Mouse (Mus musculus) heart, embryonic 15.5 days (tissue): Measurements from ENCODE around the gene Slco1a1. TPM values are rescaled to one million over a fixed set of nuclear protein-coding genes. Genes with fewer than 3 reads are reported as not detected.

Experiments
- ATAC-seq: fragments of 200-750 bp; cut with Nextera tagmentation; replicated peaks from 2 replicates; pipeline ENCODE4 v1.8.0; 2017; ENCODE audit warnings: low read depth, moderate TSS enrichment; ENCODE audit not compliant: insufficient number of reproducible peaks, insufficient read depth, low FRiP score
- H3K27ac ChIP-seq: fragments of 300-500 bp; sonication (generic); 2 replicates; pipeline ENCODE4 v1.5.1; 2015; ENCODE audit warnings: mild to moderate bottlenecking, inconsistent platforms
- H3K27me3 ChIP-seq: fragments of 300-500 bp; sonication (generic); 2 replicates; pipeline ENCODE4 v1.6.1; 2015; ENCODE audit warnings: inconsistent platforms
- H3K36me3 ChIP-seq: fragments of 300-500 bp; sonication (generic); 2 replicates; pipeline ENCODE4 v1.6.1; 2015; ENCODE audit warnings: mild to moderate bottlenecking, inconsistent platforms
- H3K4me1 ChIP-seq: fragments of 300-500 bp; sonication (generic); replicated peaks from 2 replicates; pipeline ENCODE4 v1.6.1; 2015; ENCODE audit warnings: inconsistent platforms
- H3K4me2 ChIP-seq: fragments of 300-500 bp; sonication (generic); 2 replicates; pipeline ENCODE4 v1.6.1; 2015; ENCODE audit warnings: inconsistent platforms, mild to moderate bottlenecking, moderate library complexity
- H3K4me3 ChIP-seq: fragments of 300-500 bp; sonication (generic); 2 replicates; pipeline ENCODE4 v1.5.1; 2015; ENCODE audit warnings: mild to moderate bottlenecking, inconsistent platforms
- H3K9ac ChIP-seq: fragments of 300-500 bp; sonication (generic); 2 replicates; pipeline ENCODE4 v1.6.1; 2015; ENCODE audit warnings: mild to moderate bottlenecking, inconsistent platforms
- H3K9me3 ChIP-seq: fragments of 300-500 bp; sonication (generic); replicated peaks from 2 replicates; pipeline ENCODE4 v1.6.1; 2016; ENCODE audit warnings: inconsistent platforms
- WGBS: fragments of 180-500 bp; shearing (Covaris S2); methylation state at CpG from one replicate; pipeline ENCODE4 v1.1.7; 2015; ENCODE audit warnings: mixed read lengths; 5-methylcytosine and 5-hydroxymethylcytosine counted together
- polyA plus RNA-seq: library from polyadenylated mRNA; unstranded; fragments of >200 nt; fragmentation: Nextera tagmentation; extraction: Ambion mirVana; gene quantifications from 2 replicates; pipeline ENCODE4 v1.2.1, GENCODE M21; 2015

Gene Slco1a1
- polyA plus RNA-seq, 1 experiment from 2014 or later: not detected

- Histone ChIP-seq H3K9me3 (no peaks in the 10 kb centered on the region), H3K27me3 (no peaks in the 10 kb centered on the region), H3K4me2 (no peak overlapping the region), H3K27ac (no peak overlapping the region), H3K9ac (no peak overlapping the region), H3K4me3 (no peak overlapping the region), H3K36me3 (no peaks in the 10 kb centered on the region), H3K4me1 (no peaks in the 10 kb centered on the region)
- 79% methylated on average over 2 of the region's 2 CpGs for WGBS
- ATAC-seq: no peak
Measured at GRCm38 (mm10) chr6:141871711-141872110, 75.1 kb downstream of the Slco1a1 start.

- Histone ChIP-seq H3K36me3 (no peaks in the 10 kb centered on the region), H3K27me3 (no peaks in the 10 kb centered on the region), H3K9ac (no peak overlapping the region), H3K4me3 (no peak overlapping the region), H3K27ac (no peak overlapping the region), H3K4me1 (no peaks in the 10 kb centered on the region), H3K9me3 (no peaks in the 10 kb centered on the region), H3K4me2 (no peak overlapping the region)
- WGBS: 79% methylated on average over 5 of the region's 5 CpGs
- ATAC-seq: no peak
Measured at GRCm38 (mm10) chr6:141868735-141869134, 78.0 kb downstream of the Slco1a1 start.

GRCm38 (mm10) chr6:141866026-141866425, 80.7 kb downstream of the Slco1a1 start:
- Histone ChIP-seq H3K4me1 (no peaks in the 10 kb centered on the region), H3K36me3 (no peaks in the 10 kb centered on the region), H3K27me3 (no peaks in the 10 kb centered on the region), H3K4me2 (no peak overlapping the region), H3K9me3 (no peaks in the 10 kb centered on the region), H3K27ac (no peak overlapping the region), H3K9ac (no peak overlapping the region), H3K4me3 (no peak overlapping the region)
- 83% methylated on average over 5 of the region's 5 CpGs for WGBS
- no peak for ATAC-seq

GRCm38 (mm10) chr6:141857735-141858531, 88.8 kb downstream of the Slco1a1 start:
- no peaks in the 10 kb centered on the region for H3K36me3 ChIP-seq
- no peak for ATAC-seq
- no peak overlapping the region for H3K4me3 ChIP-seq
- no peaks in the 10 kb centered on the region for H3K4me1 ChIP-seq
- H3K9me3 ChIP-seq: no peaks in the 10 kb centered on the region
- 58% methylated on average over 8 of the region's 8 CpGs for WGBS
- no peak overlapping the region for H3K9ac ChIP-seq
- no peaks in the 10 kb centered on the region for H3K27me3 ChIP-seq
- no peak overlapping the region for H3K27ac ChIP-seq
- no peak overlapping the region for H3K4me2 ChIP-seq

Other genes with a start within 250 kb of the Slco1a1 start
- not detected in 2 replicates for gene Gm5724, start 173.2 kb downstream of the Slco1a1 start, polyA plus RNA-seq
- gene Slco1a4, start 90.8 kb downstream of the Slco1a1 start, polyA plus RNA-seq: 0.06 and 0.09 TPM in 2 replicates
- gene Gm6614, start 64.5 kb upstream of the Slco1a1 start, polyA plus RNA-seq: not detected in 2 replicates